20 mouse cellular contexts compared by ENCODE assay signal in the genomic region with DNA sequence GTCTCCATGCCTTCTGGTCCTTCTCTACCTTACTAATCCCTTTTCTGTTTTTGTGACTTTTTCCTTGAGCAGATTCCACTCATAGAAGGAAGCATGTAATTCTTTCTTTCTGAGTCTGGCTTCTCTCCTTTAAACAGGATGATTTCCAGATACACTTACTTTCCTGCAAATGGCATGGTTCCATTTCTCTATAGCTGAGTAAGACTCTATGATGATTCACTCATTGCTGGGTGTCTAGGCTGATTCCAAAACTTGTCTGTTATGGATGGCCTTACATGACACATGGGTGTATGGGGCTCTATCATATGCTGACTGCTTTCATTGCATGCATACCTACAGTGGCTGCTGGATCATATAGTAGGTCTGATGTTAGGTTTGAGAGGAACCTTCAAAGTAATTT. TPM values are rescaled to one million over a fixed set of nuclear protein-coding genes. Genes with fewer than 3 reads are reported as not detected.
"Had no signal": no experiment of that assay in that cellular context is flagged by ENCODE, and none has a peak within 500 bp of the region (broad histone marks: within the 10 kb centered on the region; RNA-seq: fewer than 3 reads in every experiment).

No protein-coding gene starts in this region.

- DNase-seq: gastrocnemius, postnatal 10 days; gastrocnemius, postnatal 25 days; heart, adult 18-20 months; heart, postnatal 10 days; heart, postnatal 4 days; kidney, adult 18-20 months; kidney, adult 8-10 months; kidney, postnatal 10 days; kidney, postnatal 25 days; kidney, postnatal 4 days; layer of hippocampus, postnatal 36 days; liver; liver, embryonic 13.5 days; liver, postnatal 0 days had no signal

- ATAC-seq: hindbrain, embryonic 16.5 days; inflammation-experienced regulatory T-cells, adult 6 months; intestine, embryonic 15.5 days; intestine, postnatal 0 days; liver, postnatal 0 days had no signal

RNA-seq across cellular contexts. Expression of a gene that starts 4.6 kb away (rescaled TPM):
- total RNA-seq: gastrocnemius, postnatal 10 days; gastrocnemius, postnatal 4 days; granulocyte monocyte progenitor cell, adult 5-6 weeks had no signal
